Mouse (Mus musculus): ENCODE data around the gene Ppp1r2. TPM values are rescaled to one million over a fixed set of nuclear protein-coding genes. Genes with fewer than 3 reads are reported as not detected.

The Ppp1r2 gene
- polyA plus RNA-seq, 1 experiment from 2014 or later, result 90.5 TPM

GRCm38 (mm10) chr16:31248717-31249116 lies 26.4 kb downstream of the Ppp1r2 start:
- Histone ChIP-seq H3K4me3 (replicated peaks) (no peak overlapping the region), H3K9ac (no peak overlapping the region), H3K9me3 (no peaks in the 10 kb centered on the region), H3K4me1 (no peaks in the 10 kb centered on the region), H3K27ac (no peak overlapping the region), H3K36me3 (no peaks in the 10 kb centered on the region), H3K27me3 (replicated peaks) (no peaks in the 10 kb centered on the region), H3K4me2 (no peak overlapping the region)
- 84% methylated on average over 13 of the region's 13 CpGs for WGBS
- no peak for ATAC-seq (ENCODE audit: insufficient read depth, low FRiP score, low read depth)

- no peaks in the 10 kb centered on the region for H3K36me3 ChIP-seq
Measured at GRCm38 (mm10) chr16:31247442-31247841, 27.6 kb downstream of the Ppp1r2 start.

DNA sequence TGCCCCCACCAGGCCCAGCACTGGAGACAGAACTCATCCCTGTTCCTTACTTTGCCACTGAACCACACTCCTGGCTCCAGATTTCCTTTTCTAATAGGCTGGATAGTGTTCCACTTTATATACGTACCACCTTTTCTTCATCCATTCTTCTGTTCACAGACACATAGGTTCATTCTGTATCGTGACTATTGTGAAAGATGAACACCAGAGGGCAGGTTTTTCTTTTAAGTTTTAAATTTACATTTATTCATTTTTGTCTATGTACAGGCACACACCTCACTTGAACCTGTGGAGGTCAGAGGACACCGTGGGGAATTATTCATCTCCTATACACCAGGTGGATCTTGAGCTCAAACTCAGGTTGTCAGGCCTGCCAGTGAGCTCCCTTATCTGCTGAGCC lies 31.0 kb downstream of the Ppp1r2 start:
- no peak overlapping the region for H3K4me2 ChIP-seq
- H3K9ac ChIP-seq, result no peak overlapping the region
- H3K4me1 ChIP-seq, result no peaks in the 10 kb centered on the region
- H3K9me3 ChIP-seq, result no peaks in the 10 kb centered on the region
- no peak overlapping the region for H3K4me3 ChIP-seq (replicated peaks)
- no peak overlapping the region for H3K27ac ChIP-seq
- WGBS, result 75% methylated on average over 3 of the region's 3 CpGs
- no peaks in the 10 kb centered on the region for H3K36me3 ChIP-seq
- ATAC-seq (ENCODE audit: insufficient read depth, low FRiP score, low read depth), result no peak
- H3K27me3 ChIP-seq (replicated peaks), result no peaks in the 10 kb centered on the region

More at GRCm38 (mm10) chr16:31247442-31247841, 27.6 kb downstream of the Ppp1r2 start:
- no peaks in the 10 kb centered on the region for H3K27me3 ChIP-seq (replicated peaks)
- H3K27ac ChIP-seq, result no peak overlapping the region
- H3K4me3 ChIP-seq (replicated peaks), result no peak overlapping the region
- ATAC-seq (ENCODE audit: insufficient read depth, low FRiP score, low read depth), result no peak
- no peak overlapping the region for H3K9ac ChIP-seq
- H3K4me2 ChIP-seq, result no peak overlapping the region
- H3K9me3 ChIP-seq, result no peaks in the 10 kb centered on the region
- H3K4me1 ChIP-seq, result no peaks in the 10 kb centered on the region
- WGBS, result 67% methylated on average over 7 of the region's 7 CpGs

DNA sequence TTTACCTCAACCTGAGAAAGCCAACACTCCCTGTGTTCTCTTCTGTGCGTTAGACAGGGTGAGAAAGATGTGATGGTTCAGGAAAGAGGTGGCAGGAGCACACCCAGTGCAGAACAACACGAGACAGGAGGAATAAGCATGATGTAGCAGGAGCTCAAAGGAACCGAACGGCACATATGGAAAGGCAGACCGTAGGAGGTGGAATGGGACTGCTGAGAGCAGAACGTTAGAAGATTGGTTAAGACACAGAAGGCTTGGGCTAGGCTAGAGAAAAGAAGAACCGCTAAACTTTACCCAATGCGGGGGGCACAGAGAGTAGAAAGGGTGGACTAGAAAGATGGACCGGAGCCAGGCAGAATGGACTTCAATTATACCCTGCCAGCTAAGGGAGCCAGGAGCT lies 33.6 kb downstream of the Ppp1r2 start:
- Histone ChIP-seq H3K4me1 (no peaks in the 10 kb centered on the region), H3K27ac (no peak overlapping the region), H3K9me3 (no peaks in the 10 kb centered on the region), H3K36me3 (no peaks in the 10 kb centered on the region), H3K4me3 (replicated peaks) (no peak overlapping the region), H3K4me2 (no peak overlapping the region), H3K9ac (no peak overlapping the region), H3K27me3 (replicated peaks) (no peaks in the 10 kb centered on the region)
- ATAC-seq (ENCODE audit: insufficient read depth, low FRiP score, low read depth), result no peak
- 84% methylated on average over 9 of the region's 9 CpGs for WGBS

DNA sequence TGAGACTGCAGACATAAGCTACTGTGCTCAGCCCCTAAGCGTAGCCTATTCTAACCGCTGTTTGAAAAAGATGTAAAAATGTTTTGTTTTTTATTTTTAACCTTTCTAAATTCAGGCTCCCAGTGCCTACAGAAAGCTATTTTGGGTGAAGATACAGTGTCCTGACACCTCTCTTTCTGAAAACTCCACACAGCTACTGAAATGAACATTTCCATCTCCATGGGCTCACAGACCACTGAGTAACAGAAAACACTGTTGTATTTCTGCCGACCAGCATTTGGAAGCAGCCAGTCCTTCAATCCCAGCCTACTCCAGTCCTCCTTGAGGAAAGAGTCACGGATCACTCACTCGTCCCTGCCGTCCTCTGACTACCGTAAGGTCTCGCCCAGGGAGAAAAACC lies 34.5 kb downstream of the Ppp1r2 start:
- no peak for ATAC-seq (ENCODE audit: insufficient read depth, low FRiP score, low read depth)
- Histone ChIP-seq H3K4me2 (no peak overlapping the region), H3K4me3 (replicated peaks) (no peak overlapping the region), H3K27ac (no peak overlapping the region), H3K4me1 (no peaks in the 10 kb centered on the region), H3K27me3 (replicated peaks) (no peaks in the 10 kb centered on the region), H3K9me3 (no peaks in the 10 kb centered on the region), H3K9ac (no peak overlapping the region), H3K36me3 (no peaks in the 10 kb centered on the region)
- WGBS, result 91% methylated on average over 8 of the region's 8 CpGs

DNA sequence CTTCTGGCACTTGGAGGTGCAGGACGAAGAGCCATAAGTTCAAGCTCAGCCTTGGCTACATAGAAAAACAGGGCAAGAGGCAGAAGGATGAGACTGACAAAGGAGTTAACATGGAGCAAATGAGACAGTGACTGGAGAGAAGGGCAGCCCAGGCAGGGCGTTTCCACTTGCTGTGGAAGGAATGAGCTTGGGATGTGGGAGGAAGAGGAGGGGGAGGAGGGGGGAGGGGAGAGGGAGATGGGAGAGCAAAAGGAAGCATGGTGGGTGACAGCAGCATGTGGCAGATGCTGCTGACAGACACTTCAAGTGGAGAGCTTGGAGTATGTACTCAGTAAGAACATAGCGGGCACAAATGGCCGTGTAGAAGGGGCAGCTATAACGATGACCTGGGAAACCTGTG lies 36.8 kb downstream of the Ppp1r2 start:
- no peaks in the 10 kb centered on the region for H3K36me3 ChIP-seq
- H3K4me3 ChIP-seq (replicated peaks), result no peak overlapping the region
- 74% methylated on average over 5 of the region's 5 CpGs for WGBS
- no peaks in the 10 kb centered on the region for H3K27me3 ChIP-seq (replicated peaks)
- H3K27ac ChIP-seq, result no peak overlapping the region
- H3K9ac ChIP-seq, result no peak overlapping the region
- peaks cover 8% of the 10 kb centered on the region for H3K4me1 ChIP-seq
- no peak for ATAC-seq (ENCODE audit: insufficient read depth, low FRiP score, low read depth)
- no peaks in the 10 kb centered on the region for H3K9me3 ChIP-seq
- no peak overlapping the region for H3K4me2 ChIP-seq

DNA sequence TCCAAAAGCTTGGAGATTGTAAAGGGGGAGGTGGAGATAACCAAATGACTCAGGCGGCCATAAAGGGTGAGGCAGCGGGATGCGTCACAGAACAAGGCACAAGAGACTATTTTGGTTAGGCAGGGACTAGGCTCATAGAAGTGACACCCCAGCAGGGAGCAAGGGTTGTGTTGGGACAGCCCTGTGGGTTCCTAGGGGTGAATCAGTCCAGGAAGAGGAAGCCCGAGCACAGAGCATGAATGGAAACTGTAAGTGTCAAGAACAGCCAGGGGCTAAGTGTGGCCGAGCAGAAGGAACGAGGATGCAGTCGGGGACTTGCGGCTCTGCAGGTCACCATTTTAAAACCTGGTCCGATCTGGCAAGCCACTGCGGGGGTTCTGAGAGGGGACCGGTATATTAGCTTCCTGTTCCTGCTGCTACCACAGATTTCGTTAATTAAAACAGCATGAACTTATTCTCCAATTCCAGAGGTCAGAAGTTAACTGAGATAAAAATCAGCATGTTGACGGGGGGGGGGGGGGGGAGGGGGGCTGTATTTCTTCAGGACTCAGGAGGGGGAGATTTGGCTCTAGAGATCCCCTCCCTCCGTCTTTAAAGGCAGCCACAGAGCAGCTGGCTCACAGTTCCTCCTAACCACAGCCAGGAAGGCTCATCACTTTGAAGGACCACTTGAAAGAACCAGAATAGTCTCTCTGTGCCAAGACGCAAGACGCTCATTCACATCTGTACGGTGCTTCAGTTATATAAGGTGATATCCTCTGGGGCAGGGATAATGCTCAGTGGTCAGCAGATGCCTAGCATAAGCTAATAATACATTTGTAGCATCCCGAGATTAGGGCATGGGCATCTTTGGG lies 39.4 kb downstream of the Ppp1r2 start:
- WGBS, result 31% methylated on average over 18 of the region's 18 CpGs

GRCm38 (mm10) chr16:31234808-31235456 lies 40.1 kb downstream of the Ppp1r2 start:
- Histone ChIP-seq H3K9ac (no peak overlapping the region), H3K27me3 (replicated peaks) (no peaks in the 10 kb centered on the region), H3K36me3 (no peaks in the 10 kb centered on the region), H3K4me3 (replicated peaks) (no peak overlapping the region), H3K9me3 (no peaks in the 10 kb centered on the region; the same call in 1 of the 2 replicates), H3K27ac (no peak overlapping the region), H3K4me2 (no peak overlapping the region), H3K4me1 (peaks cover 12% of the 10 kb centered on the region)
- ATAC-seq (ENCODE audit: insufficient read depth, low FRiP score, low read depth), result no peak
- WGBS, result 84% methylated on average over 12 of the region's 12 CpGs

More for the DNA sequence above, 39.4 kb downstream of the Ppp1r2 start:
- Histone ChIP-seq H3K4me3 (replicated peaks) (no peak overlapping the region), H3K4me1 (peaks cover 12% of the 10 kb centered on the region), H3K4me2 (0 out of 2 replicates have a peak overlapping the region, but pooled peaks have one; percentile 21), H3K9me3 (no peaks in the 10 kb centered on the region), H3K36me3 (no peaks in the 10 kb centered on the region), H3K27ac (no peak overlapping the region), H3K27me3 (replicated peaks) (no peaks in the 10 kb centered on the region), H3K9ac (no peak overlapping the region)
- 0 out of 2 replicates have a peak, but pooled peaks have one; percentile 43 for ATAC-seq (ENCODE audit: insufficient read depth, low FRiP score, low read depth)

- ATAC-seq (ENCODE audit: insufficient read depth, low FRiP score, low read depth), result no peak
- 48% methylated on average over 3 of the region's 3 CpGs for WGBS
- Histone ChIP-seq H3K4me2 (no peak overlapping the region), H3K4me1 (peaks cover 12% of the 10 kb centered on the region), H3K27ac (no peak overlapping the region), H3K36me3 (no peaks in the 10 kb centered on the region), H3K27me3 (replicated peaks) (no peaks in the 10 kb centered on the region), H3K9me3 (no peaks in the 10 kb centered on the region; the same call in 1 of the 2 replicates), H3K4me3 (replicated peaks) (no peak overlapping the region), H3K9ac (no peak overlapping the region)
Measured at GRCm38 (mm10) chr16:31234356-31234755, 40.7 kb downstream of the Ppp1r2 start.

- Histone ChIP-seq H3K9ac (no peak overlapping the region), H3K4me2 (peak overlapping the region; percentile 51), H3K36me3 (no peaks in the 10 kb centered on the region), H3K9me3 (no peaks in the 10 kb centered on the region; the same call in 1 of the 2 replicates), H3K27me3 (replicated peaks) (no peaks in the 10 kb centered on the region), H3K4me3 (replicated peaks) (peak overlapping the region; percentile 12), H3K27ac (peak overlapping the region; percentile 59; the same call in 1 of the 2 replicates), H3K4me1 (peaks cover 12% of the 10 kb centered on the region)
- WGBS, result 14% methylated on average over 20 of the region's 20 CpGs
- 0 out of 2 replicates have a peak, but pooled peaks have one; percentile 18 for ATAC-seq (ENCODE audit: insufficient read depth, low FRiP score, low read depth)
Measured at GRCm38 (mm10) chr16:31233541-31234339, 41.3 kb downstream of the Ppp1r2 start.

- 17% methylated on average over 4 of the region's 4 CpGs for WGBS
- H3K27me3 ChIP-seq (replicated peaks), result no peaks in the 10 kb centered on the region
- H3K4me2 ChIP-seq, result peak overlapping the region; percentile 51
- ATAC-seq (ENCODE audit: insufficient read depth, low FRiP score, low read depth), result no peak
- H3K36me3 ChIP-seq, result no peaks in the 10 kb centered on the region
- H3K27ac ChIP-seq, result 0 out of 2 replicates have a peak overlapping the region, but pooled peaks have one; percentile 22
- peaks cover 12% of the 10 kb centered on the region for H3K4me1 ChIP-seq
- 0 out of 2 replicates have a peak overlapping the region, but pooled peaks have one; percentile 12 for H3K4me3 ChIP-seq (replicated peaks)
- no peaks in the 10 kb centered on the region; the same call in 1 of the 2 replicates for H3K9me3 ChIP-seq
- no peak overlapping the region for H3K9ac ChIP-seq
Measured at GRCm38 (mm10) chr16:31233167-31233498, 41.9 kb downstream of the Ppp1r2 start.

Measured in stomach, embryonic 15.5 days (tissue).